Mouse (Mus musculus): Measurements from ENCODE around the gene Adam12. TPM values are rescaled to one million over a fixed set of nuclear protein-coding genes. Genes with fewer than 3 reads are reported as not detected.

Gene Adam12
- total and polyA plus RNA-seq, 2 experiments: 0.28 TPM

DNA sequence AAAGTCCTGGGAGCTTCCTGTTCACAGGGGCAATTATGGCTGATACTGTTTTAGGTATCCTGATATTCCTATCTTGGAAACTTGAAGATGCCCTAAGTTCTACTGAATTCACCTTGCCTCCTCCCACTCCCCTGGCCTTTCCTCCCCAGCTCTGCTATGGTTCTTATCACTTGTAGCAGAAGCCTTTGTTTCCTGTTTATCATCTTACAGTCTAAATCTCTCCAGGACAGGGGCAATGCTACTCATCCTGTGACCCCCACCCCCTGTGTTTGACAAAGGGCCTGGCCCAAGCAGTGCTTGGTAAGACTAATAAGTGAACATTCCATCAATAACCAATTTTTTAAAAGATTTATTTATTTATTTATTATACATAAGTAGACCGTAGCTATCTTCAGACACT, 8.6 kb upstream of the Adam12 start:
- Histone ChIP-seq H3K36me3 (ENCODE audit: control insufficient read depth, insufficient read depth, low read length) (no peaks in the 10 kb centered on the region), H3K27ac (replicated peaks; ENCODE audit: insufficient read depth, low read depth, low read length) (no peak overlapping the region), H3K4me3 (ENCODE audit: insufficient read depth, low read depth, low read length) (no peak overlapping the region), H3K27me3 (ENCODE audit: control insufficient read depth, insufficient read depth, low read length) (no peaks in the 10 kb centered on the region), H3K79me2 (ENCODE audit: control insufficient read depth, insufficient read depth, low read length) (no peaks in the 10 kb centered on the region), H3K4me1 (ENCODE audit: control insufficient read depth, insufficient read depth, low read length) (no peaks in the 10 kb centered on the region), H3K9ac (ENCODE audit: low read depth, low read length) (no peak overlapping the region)
- no peak for TF ChIP-seq CTCF (IDR thresholded peaks at IDR 0.05; ENCODE audit: low read depth, low read length)
- TF ChIP-seq POLR2A (IDR thresholded peaks at IDR 0.05; ENCODE audit: extremely low read depth, insufficient read depth, low read length): no peak
- WGBS: 90% methylated on average over 1 of the region's 1 CpGs
- no peak for DNase-seq (ENCODE audit: extremely low read depth, low read depth, low spot score)

DNA sequence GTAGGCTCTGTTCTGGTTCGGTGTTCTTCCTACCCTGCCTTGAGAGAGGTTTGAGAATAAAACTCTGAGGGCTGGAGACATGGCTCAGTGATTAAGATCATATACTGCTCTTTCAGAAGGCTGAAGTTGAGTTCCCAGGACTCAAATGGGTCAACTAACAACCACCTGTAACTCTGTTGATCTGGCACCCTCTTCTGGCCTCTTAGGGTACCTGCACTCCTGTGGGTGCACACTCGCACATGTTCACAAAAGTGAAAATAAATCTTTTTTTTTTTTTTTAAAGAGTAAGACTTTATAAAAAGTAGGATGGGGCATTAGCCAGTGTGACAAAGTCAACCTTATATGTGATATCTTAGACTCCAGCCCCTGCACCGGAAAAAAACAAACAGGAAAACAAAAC, 6.9 kb upstream of the Adam12 start:
- Histone ChIP-seq H3K36me3 (ENCODE audit: control insufficient read depth, insufficient read depth, low read length) (no peaks in the 10 kb centered on the region), H3K79me2 (ENCODE audit: control insufficient read depth, insufficient read depth, low read length) (no peaks in the 10 kb centered on the region), H3K4me3 (ENCODE audit: insufficient read depth, low read depth, low read length) (no peak overlapping the region), H3K27me3 (ENCODE audit: control insufficient read depth, insufficient read depth, low read length) (no peaks in the 10 kb centered on the region), H3K27ac (replicated peaks; ENCODE audit: insufficient read depth, low read depth, low read length) (no peak overlapping the region), H3K4me1 (ENCODE audit: control insufficient read depth, insufficient read depth, low read length) (no peaks in the 10 kb centered on the region), H3K9ac (ENCODE audit: low read depth, low read length) (no peak overlapping the region)
- TF ChIP-seq CTCF (IDR thresholded peaks at IDR 0.05; ENCODE audit: low read depth, low read length) (no peak), POLR2A (IDR thresholded peaks at IDR 0.05; ENCODE audit: extremely low read depth, insufficient read depth, low read length) (no peak)
- no peak for DNase-seq (ENCODE audit: extremely low read depth, low read depth, low spot score)
- 99% methylated on average over 3 of the region's 3 CpGs for WGBS

DNA sequence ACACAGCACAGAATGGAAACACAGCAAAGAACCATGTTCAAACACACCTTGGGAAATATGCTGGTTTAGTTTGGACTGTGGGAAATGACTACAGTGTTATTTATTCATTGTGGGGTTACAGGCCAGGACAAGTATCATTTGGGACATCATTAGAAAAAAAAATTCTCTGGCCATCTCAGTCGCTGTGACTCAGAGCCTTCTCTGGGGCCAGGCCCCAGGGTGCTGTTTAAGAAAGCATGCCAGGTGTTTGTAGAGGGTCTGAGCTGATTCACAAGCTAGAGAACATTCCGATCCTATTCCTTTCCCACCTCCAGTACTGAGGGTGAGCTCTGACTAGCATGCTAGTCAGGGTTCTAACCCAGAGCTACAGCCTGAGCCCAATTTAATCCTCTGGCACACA, 5.4 kb upstream of the Adam12 start:
- WGBS: 76% methylated on average over 2 of the region's 2 CpGs

DNA sequence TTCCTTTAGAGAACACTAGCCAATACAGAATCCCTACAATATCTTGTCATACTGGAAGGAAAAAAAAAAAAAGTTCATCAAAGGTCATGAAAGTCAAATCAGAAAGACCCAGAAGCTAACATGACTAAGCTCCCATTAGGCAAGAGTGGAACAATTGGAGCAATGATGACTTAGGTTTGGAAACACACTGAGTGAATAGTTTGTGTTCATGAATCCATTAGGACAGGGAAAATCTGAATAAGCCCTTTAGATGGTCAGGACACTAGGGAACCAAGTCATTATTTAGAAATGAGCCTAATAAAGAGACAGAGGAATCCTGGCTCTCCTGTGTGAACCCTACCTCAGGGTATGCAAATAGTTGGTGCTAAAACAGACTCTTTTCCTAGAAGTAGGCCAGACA, 4.8 kb upstream of the Adam12 start:
- TF ChIP-seq POLR2A (IDR thresholded peaks at IDR 0.05; ENCODE audit: extremely low read depth, insufficient read depth, low read length) (no peak), CTCF (IDR thresholded peaks at IDR 0.05; ENCODE audit: low read depth, low read length) (no peak)
- DNase-seq (ENCODE audit: extremely low read depth, low read depth, low spot score): no peak
- H3K27ac ChIP-seq (replicated peaks; ENCODE audit: insufficient read depth, low read depth, low read length): no peak overlapping the region
- no peaks in the 10 kb centered on the region for H3K79me2 ChIP-seq (ENCODE audit: control insufficient read depth, insufficient read depth, low read length)
- H3K9ac ChIP-seq (ENCODE audit: low read depth, low read length): no peak overlapping the region
- H3K36me3 ChIP-seq (ENCODE audit: control insufficient read depth, insufficient read depth, low read length): no peaks in the 10 kb centered on the region
- no peak overlapping the region for H3K4me3 ChIP-seq (ENCODE audit: insufficient read depth, low read depth, low read length)
- no peaks in the 10 kb centered on the region for H3K27me3 ChIP-seq (ENCODE audit: control insufficient read depth, insufficient read depth, low read length)
- no peaks in the 10 kb centered on the region for H3K4me1 ChIP-seq (ENCODE audit: control insufficient read depth, insufficient read depth, low read length)

More for the DNA sequence above, 5.4 kb upstream of the Adam12 start:
- Histone ChIP-seq H3K36me3 (ENCODE audit: control insufficient read depth, insufficient read depth, low read length) (no peaks in the 10 kb centered on the region), H3K27me3 (ENCODE audit: control insufficient read depth, insufficient read depth, low read length) (no peaks in the 10 kb centered on the region), H3K79me2 (ENCODE audit: control insufficient read depth, insufficient read depth, low read length) (no peaks in the 10 kb centered on the region), H3K27ac (replicated peaks; ENCODE audit: insufficient read depth, low read depth, low read length) (no peak overlapping the region), H3K9ac (ENCODE audit: low read depth, low read length) (no peak overlapping the region), H3K4me3 (ENCODE audit: insufficient read depth, low read depth, low read length) (no peak overlapping the region), H3K4me1 (ENCODE audit: control insufficient read depth, insufficient read depth, low read length) (no peaks in the 10 kb centered on the region)
- no peak for TF ChIP-seq CTCF (IDR thresholded peaks at IDR 0.05; ENCODE audit: low read depth, low read length)
- TF ChIP-seq POLR2A (IDR thresholded peaks at IDR 0.05; ENCODE audit: extremely low read depth, insufficient read depth, low read length): no peak
- no peak for DNase-seq (ENCODE audit: extremely low read depth, low read depth, low spot score)

DNA sequence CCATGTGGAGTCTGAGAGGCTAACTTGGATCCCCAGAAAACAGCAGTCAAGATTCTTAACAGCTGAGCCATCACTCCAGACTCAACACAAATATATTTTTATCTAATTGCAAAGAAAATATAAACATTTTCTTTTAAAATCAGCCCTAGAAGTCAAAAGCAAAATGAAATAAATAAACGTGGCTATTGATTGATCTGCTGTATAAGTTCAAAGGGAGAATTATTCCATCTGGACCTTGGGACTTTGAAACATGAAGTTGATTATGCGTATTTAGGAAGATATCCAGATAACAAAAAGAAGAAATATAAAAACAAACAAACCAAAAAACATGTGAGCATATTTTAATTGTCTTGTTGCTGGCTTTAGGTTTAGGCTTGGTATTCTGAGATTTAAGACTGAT, 3.6 kb upstream of the Adam12 start:
- H3K79me2 ChIP-seq (ENCODE audit: control insufficient read depth, insufficient read depth, low read length): no peaks in the 10 kb centered on the region
- H3K9ac ChIP-seq (ENCODE audit: low read depth, low read length): no peak overlapping the region
- H3K4me3 ChIP-seq (ENCODE audit: insufficient read depth, low read depth, low read length): no peak overlapping the region
- no peak for DNase-seq (ENCODE audit: extremely low read depth, low read depth, low spot score)
- no peaks in the 10 kb centered on the region; the same call in 1 of the 2 replicates for H3K4me1 ChIP-seq (ENCODE audit: control insufficient read depth, insufficient read depth, low read length)
- H3K27me3 ChIP-seq (ENCODE audit: control insufficient read depth, insufficient read depth, low read length): no peaks in the 10 kb centered on the region
- TF ChIP-seq POLR2A (IDR thresholded peaks at IDR 0.05; ENCODE audit: extremely low read depth, insufficient read depth, low read length) (no peak), CTCF (IDR thresholded peaks at IDR 0.05; ENCODE audit: low read depth, low read length) (no peak)
- 35% methylated on average over 2 of the region's 2 CpGs for WGBS
- no peaks in the 10 kb centered on the region for H3K36me3 ChIP-seq (ENCODE audit: control insufficient read depth, insufficient read depth, low read length)
- no peak overlapping the region for H3K27ac ChIP-seq (replicated peaks; ENCODE audit: insufficient read depth, low read depth, low read length)

DNA sequence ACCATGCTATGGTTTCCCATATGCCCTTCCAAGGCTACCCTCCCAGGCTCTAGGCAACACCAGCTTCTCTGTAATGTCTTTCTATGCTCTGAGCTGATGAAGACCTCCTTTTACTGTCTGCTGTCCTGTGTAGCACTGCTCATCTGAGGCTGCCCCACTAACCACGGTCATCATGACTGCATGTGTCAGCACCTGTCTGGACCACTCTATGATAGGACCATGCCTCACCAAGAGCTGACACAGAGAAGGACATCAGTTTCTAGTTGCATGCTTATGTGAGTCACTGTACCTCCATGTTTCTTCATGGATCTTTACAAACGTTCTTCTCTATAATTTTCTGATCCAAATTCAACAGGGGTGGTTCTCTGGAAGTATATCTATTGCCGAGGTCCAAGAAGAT, 1.2 kb downstream of the Adam12 start:
- WGBS: 80% methylated on average over 3 of the region's 3 CpGs
- no peaks in the 10 kb centered on the region for H3K36me3 ChIP-seq (ENCODE audit: control insufficient read depth, insufficient read depth, low read length)
- TF ChIP-seq CTCF (IDR thresholded peaks at IDR 0.05; ENCODE audit: low read depth, low read length) (no peak), POLR2A (IDR thresholded peaks at IDR 0.05; ENCODE audit: extremely low read depth, insufficient read depth, low read length) (no peak)
- DNase-seq (ENCODE audit: extremely low read depth, low read depth, low spot score): no peak
- no peak overlapping the region for H3K27ac ChIP-seq (replicated peaks; ENCODE audit: insufficient read depth, low read depth, low read length)
- no peak overlapping the region for H3K9ac ChIP-seq (ENCODE audit: low read depth, low read length)
- no peak overlapping the region for H3K4me3 ChIP-seq (ENCODE audit: insufficient read depth, low read depth, low read length)
- H3K27me3 ChIP-seq (ENCODE audit: control insufficient read depth, insufficient read depth, low read length): no peaks in the 10 kb centered on the region
- H3K79me2 ChIP-seq (ENCODE audit: control insufficient read depth, insufficient read depth, low read length): no peaks in the 10 kb centered on the region
- H3K4me1 ChIP-seq (ENCODE audit: control insufficient read depth, insufficient read depth, low read length): peaks cover 2% of the 10 kb centered on the region; the same call in 1 of the 2 replicates
